Mouse (Mus musculus): ENCODE measurements around the gene Acin1.

GRCm38 (mm10) chr14:54644294-54644693, 42.4 kb downstream of the Acin1 start:
- no peak for TF ChIP-seq CTCF (IDR thresholded peaks at IDR 0.05; ENCODE audit: borderline replicate concordance, extremely low read depth, insufficient read depth, insufficient read length)
- TF ChIP-seq POLR2A (IDR thresholded peaks at IDR 0.05; ENCODE audit: borderline replicate concordance, extremely low read depth, insufficient read depth, insufficient read length, poor library complexity, severe bottlenecking): no peak

Measured in brain, embryonic 14.5 days (tissue).